Mouse (Mus musculus): ENCODE measurements around the gene Eif2ak3.

The Eif2ak3 gene

DNA sequence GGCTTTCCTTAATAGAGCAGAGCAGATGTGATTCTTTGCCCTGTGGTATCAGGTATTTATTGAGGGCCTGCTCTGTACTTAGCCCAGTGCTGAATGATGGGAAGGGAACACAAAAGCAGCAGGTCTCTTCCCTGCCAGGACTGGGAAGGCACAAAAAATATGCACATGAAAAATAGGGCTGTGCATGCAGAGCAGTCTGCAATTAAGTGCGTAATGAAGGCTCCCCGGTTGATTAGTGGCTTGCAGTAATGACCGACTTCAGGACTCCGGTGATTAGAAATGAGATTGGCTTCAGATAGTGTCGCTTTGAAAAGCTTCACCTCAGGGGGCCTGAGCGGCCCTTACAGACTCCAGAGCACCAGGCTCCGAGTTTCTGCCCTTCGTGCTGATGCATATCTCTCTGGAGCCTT is 55.3 kb downstream of the Eif2ak3 start:
- no peak for DNase-seq (ENCODE audit: low spot score in 2 of 2)

DNA sequence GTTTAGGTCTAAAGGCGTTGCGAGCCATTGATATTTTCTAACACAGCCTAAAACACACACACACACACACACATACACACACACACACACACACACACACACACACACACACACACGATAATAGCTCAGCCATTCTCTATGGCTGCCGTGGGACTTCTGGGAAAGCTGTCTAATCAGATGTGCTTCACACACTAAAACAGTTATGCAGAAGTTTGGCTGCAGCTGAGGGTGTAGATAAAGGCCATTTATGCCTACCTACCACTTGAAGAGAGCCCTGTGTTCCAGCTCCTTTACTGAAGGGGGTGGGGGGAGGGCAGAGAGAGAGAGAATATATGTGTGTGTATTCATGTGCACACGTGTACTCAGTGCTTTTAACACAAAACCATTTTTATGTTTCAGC is 59.4 kb downstream of the Eif2ak3 start:
- no peak for DNase-seq (ENCODE audit: low spot score in 2 of 2)

DNA sequence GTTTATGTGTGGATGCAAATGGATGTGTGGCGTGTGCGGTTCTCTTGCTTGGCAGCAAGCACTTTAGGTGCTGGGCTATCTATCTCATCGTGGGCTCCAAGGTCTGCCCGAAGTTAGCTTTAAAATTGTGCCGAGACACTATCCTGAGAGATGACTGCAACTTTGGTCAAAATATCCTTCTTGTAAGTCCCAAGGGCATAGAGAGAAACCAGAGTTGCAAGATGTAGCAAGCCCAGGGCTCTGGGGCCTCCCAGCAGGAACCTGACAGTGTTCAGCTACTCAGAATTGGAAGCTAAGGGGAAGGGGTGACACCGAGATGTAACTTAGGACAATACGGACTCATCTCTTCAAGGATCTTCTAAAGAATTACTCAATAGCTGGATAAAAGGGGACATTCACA is 65.3 kb downstream of the Eif2ak3 start:
- DNase-seq (ENCODE audit: low spot score in 2 of 2) = no peak

DNA sequence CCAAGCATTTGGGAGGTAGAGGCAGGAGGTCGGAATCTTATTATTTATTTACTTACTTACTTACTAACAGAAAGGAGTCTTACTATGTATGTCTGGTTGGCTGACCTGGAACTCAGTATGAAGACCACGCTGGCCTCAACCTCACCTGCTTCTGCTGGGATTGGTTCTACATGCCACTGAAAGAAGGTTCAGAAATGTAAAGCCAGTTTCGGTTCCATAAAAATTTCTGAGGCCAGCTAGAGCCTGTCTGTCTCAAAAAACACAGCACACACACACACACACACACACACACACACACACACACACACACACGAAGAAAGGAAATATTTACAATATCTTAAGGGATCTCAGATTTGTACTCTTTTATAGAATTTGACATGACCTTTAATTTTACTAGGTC is 66.0 kb downstream of the Eif2ak3 start:
- no peak for DNase-seq (ENCODE audit: low spot score in 2 of 2)

DNA sequence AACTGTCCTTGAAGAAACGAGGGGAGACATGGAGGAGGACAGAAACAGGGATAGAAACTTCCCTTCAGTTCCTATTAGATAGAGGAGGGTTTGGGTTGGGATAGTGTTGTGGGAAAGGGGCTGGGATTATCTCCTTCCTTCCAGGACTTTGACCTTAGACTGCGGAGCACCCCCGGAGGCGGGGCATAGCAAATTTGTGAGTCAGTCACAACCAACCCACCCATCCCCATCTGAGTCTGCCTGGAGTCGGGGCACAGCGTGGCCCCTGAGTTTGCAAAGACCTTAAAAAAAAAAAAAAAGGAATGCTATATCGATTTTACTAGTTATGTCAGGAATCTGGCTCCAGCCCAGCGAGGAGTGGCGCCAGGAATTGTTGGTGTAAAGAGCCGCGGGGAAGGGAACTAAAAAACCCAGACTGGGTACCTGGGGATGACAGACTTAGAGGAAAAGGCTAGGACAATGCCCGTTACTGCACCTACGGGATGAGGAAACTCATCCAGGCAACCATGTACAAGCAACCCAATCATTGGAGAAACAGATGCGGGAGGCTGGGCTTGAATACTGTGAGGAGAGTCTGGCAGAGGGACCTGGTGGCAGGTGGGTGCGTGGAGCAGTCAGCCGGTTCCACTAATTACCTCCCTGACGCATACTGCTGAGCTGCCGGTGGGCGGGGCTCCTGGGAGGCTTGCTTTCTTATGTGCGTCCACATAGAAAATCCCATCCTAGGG is 67.5 kb downstream of the Eif2ak3 start:
- no peak for DNase-seq (ENCODE audit: low spot score in 2 of 2)

DNA sequence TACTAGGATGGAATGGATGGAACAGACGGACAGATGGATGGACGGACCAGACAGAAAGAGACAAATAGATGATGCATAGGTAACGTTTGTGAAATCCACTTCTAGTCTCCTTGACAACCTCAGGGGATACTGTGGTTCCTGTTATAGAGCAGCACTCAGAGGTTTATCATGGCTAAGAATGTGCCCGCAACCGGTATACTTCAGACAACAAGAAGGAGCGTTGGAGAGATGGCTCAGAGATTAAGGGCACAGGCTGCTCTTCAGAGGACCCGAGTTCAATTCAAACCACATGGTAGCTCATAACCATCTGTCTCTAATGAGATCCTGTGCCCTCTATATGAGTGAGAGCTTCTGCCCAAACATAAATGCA is 68.1 kb downstream of the Eif2ak3 start:
- DNase-seq (ENCODE audit: low spot score in 2 of 2) = no peak

DNA sequence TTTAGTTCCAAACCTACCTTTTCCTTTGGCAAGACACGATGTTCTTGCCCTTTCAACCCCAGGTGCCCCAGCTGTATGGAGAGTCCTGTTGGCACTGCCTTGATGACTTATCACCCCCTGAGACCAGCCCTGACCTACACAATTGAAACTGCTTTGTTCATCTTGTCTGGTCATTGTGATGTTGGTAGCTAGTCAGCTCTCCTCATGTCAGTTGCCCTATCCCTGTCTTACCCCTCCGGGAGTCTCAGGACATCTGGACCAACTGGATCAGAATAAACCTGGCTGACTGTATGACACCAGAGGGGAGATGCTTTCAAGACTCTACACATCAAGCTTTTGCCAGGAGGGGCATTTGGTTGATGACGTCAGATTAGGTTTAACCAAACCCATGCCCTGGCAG is 74.5 kb downstream of the Eif2ak3 start, which contains the start of gene Tex37:
Gene Tex37 (minus strand): TSS at position 101 of the 400 bp plus-strand sequence.
- DNase-seq (ENCODE audit: low spot score in 2 of 2) = no peak

DNA sequence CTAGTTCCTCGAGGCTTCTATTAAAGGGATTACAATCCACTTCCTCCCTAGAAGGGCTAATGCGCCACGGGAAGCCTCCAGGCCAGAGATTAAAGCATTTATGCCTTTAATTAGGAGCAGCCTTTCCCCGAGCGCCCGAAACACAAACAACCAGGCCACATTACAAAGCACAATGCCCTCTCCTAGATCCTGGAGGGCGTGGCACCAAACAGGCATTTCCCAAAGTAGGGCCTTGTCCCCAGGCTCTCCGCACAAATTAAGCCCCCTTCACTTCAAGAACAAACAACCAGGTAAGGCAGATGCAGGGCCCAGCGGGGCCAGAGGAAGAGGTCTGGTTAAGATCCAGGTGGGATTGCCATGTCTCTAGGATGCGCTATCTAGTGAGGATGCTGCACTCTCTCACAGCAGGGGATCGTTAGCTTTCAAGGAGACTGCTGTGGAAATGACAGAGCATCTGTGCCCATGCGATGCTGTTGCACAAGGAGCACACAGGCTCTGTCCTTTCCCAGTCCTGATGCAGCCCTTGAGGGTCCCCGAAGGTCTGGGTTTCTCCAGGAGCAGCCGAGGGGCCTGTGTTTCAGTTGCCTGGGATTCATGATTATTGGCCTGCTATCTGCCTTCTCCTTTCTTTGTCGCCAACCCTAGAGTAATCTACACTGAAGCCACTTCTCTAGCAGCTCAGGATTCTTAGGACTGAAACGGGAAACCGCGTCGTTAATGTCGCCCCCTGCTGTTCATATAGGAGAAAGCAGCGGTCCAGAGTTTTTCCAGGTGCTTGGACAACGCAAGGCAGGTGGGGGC is 77.2 kb downstream of the Eif2ak3 start:
- no peak for DNase-seq (ENCODE audit: low spot score in 2 of 2)

DNA sequence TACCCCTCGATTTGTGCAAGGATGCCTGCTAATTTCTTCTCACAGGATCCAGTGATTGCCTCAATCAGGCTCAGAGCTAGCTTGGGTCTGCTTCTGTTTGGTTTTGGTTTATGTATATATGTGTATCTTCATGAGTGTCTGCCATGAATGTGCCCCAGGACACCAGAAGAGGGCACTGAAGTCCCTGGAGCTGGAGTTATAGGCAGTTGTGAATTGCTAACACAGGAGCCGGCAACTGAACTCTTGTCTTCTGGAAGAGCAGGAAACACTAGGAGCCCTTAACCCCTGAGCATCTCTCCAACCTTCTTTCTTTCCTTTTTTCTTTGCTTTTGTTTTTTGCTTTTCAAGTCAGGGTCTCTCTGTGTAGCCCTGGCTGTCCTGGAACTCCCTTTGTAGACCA is 87.5 kb downstream of the Eif2ak3 start:
- DNase-seq (ENCODE audit: low spot score in 2 of 2) = no peak

DNA sequence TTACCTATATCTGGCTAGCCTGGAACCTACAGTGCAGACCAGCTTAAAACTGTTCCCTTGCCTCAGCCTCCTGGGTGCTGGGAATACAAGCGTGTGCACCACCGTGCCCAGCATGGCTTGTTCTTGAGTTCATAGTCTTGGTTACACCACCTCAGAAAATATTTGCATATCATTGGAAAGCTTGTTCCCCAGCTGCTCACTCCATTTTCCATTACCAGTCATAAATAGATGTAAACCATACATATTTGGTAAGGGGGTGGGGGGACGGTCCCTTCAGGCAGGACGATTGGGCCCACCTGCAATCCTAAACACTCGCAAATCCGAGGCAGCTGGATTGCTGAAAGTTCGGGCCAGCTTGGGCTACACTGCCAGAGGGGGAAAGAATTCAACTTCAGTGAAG is 109.0 kb downstream of the Eif2ak3 start:
- no peak for DNase-seq (ENCODE audit: low spot score in 2 of 2)

DNA sequence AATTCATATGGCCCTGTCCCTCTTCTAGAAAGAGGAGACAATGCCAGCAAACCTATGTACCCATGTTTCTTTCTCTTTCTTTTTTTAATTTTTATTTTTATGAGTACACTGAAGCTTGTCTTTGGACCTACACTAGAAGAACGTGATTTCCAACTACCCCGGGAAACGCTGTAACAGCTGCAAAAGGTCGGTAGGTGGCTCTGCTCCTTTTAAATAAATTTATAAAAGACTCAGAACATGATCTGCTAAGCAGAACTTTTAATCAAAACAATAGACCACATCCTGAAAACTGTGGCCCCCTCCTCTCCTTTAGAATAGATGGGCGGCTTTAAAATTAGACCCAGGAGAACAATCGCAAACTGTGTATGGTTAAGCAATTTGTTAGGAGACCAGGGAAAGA is 109.7 kb downstream of the Eif2ak3 start:
- no peak for DNase-seq (ENCODE audit: low spot score in 2 of 2)

All from spleen, postnatal 4 days (tissue).